Mouse (Mus musculus) forebrain, embryonic 11.5 days (tissue): ENCODE measurements around the gene Cd9. TPM values are rescaled to one million over a fixed set of nuclear protein-coding genes. Genes with fewer than 3 reads are reported as not detected.

Source experiments
- ATAC-seq: fragments of 200-750 bp; cut with Nextera tagmentation; replicated peaks from 2 replicates; pipeline ENCODE4 v1.8.0; 2017; ENCODE audit warnings: moderate TSS enrichment; ENCODE audit not compliant: low FRiP score
- DNase-seq: peaks from one replicate; pipeline ENCODE4 v3.0.0-alpha.2; 2017; ENCODE audit warnings: low spot score
- H3K27ac ChIP-seq: fragments of 300-500 bp; sonication (generic); 2 replicates; pipeline ENCODE4 v1.5.1; 2014; ENCODE audit warnings: low read depth, low read length
- H3K27me3 ChIP-seq: fragments of 300-500 bp; sonication (generic); 2 replicates; pipeline ENCODE4 v1.6.1; 2014; ENCODE audit warnings: mild to moderate bottlenecking, low read length, mixed read lengths; ENCODE audit not compliant: control insufficient read depth, insufficient read depth
- H3K36me3 ChIP-seq: fragments of 300-500 bp; sonication (generic); 2 replicates; pipeline ENCODE4 v1.6.1; 2014; ENCODE audit warnings: mild to moderate bottlenecking, low read length, moderate library complexity, mixed read lengths; ENCODE audit not compliant: control insufficient read depth, insufficient read depth
- H3K4me1 ChIP-seq: fragments of 300-500 bp; sonication (generic); replicated peaks from 2 replicates; pipeline ENCODE4 v1.6.1; 2014; ENCODE audit warnings: low read length, mixed read lengths; ENCODE audit not compliant: control insufficient read depth, insufficient read depth
- H3K4me2 ChIP-seq: fragments of 300-500 bp; sonication (generic); 2 replicates; pipeline ENCODE4 v1.6.1; 2014; ENCODE audit warnings: low read depth, mild to moderate bottlenecking, low read length, moderate library complexity, mixed read lengths; ENCODE audit not compliant: severe bottlenecking
- H3K4me3 ChIP-seq: fragments of 300-500 bp; sonication (generic); 2 replicates; pipeline ENCODE4 v1.5.1; 2014; ENCODE audit warnings: low read depth, low read length
- H3K9ac ChIP-seq: fragments of 300-500 bp; sonication (generic); 2 replicates; pipeline ENCODE4 v1.6.1; 2014; ENCODE audit warnings: low read length
- H3K9me3 ChIP-seq: fragments of 300-500 bp; sonication (generic); 2 replicates; pipeline ENCODE4 v1.6.1; 2016; ENCODE audit warnings: low read length, mixed read lengths; ENCODE audit not compliant: control insufficient read depth
- WGBS: fragments of 180-500 bp; shearing (Covaris S2); extraction: QIAGEN DNeasy Blood & Tissue Kit; methylation state at CpG from one replicate; pipeline ENCODE4 v1.1.7; 2014; 5-methylcytosine and 5-hydroxymethylcytosine counted together
- polyA plus RNA-seq: library from polyadenylated mRNA; unstranded; fragments of >200 nt; fragmentation: Nextera tagmentation; extraction: Ambion mirVana; gene quantifications from 2 replicates; pipeline ENCODE4 v1.2.1, GENCODE M21; 2014

Gene Cd9
- polyA plus RNA-seq, 1 experiment from 2014 or later: 47.4 TPM

DNA sequence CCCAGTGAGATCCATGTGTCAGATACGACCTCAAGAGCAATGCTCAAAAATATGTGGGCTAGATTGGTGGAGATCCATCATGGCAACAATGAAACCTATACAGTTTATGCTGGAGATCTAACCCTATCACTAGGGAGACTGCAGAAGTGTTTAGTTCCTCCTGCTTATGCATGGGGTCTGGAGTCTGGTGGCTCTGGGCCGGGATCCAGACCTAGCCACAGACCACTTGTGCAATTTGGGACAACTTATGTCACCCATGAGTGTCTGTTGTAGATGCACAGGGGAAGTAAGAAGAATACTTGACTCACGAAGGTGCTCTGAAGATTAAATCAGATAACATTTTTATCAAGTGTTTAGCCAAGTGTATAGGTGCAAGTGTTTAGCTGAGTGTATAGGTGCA, 15.2 kb upstream of the Cd9 start:
- Histone ChIP-seq H3K36me3 (no peaks in the 10 kb centered on the region), H3K9me3 (no peaks in the 10 kb centered on the region), H3K27me3 (no peaks in the 10 kb centered on the region), H3K4me1 (no peaks in the 10 kb centered on the region), H3K27ac (no peak overlapping the region), H3K4me2 (no peak overlapping the region), H3K4me3 (no peak overlapping the region), H3K9ac (no peak overlapping the region)
- DNase-seq (no peak), ATAC-seq (no peak)
- WGBS: 83% methylated on average over 3 of the region's 3 CpGs

DNA sequence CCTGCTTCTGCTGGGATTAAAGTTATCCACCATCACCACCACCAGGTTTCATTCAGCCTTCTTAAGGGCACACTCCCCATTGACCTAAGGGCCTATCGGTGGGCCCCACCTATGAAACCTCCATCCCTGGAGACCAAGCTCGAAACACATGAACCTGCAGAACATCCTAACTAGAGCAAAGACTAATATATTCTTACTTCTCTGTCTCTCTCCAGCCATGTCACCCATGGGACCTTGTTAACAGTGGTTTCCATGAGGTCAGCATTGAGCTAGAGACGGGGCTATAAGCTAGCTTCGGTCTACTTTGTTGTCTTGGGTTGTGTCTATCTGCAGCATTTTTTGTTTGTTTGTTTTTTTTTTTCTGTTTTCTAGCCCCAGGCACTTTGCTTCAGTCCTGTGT, 11.8 kb upstream of the Cd9 start:
- Histone ChIP-seq H3K9me3 (no peaks in the 10 kb centered on the region), H3K27ac (no peak overlapping the region), H3K4me3 (no peak overlapping the region), H3K36me3 (no peaks in the 10 kb centered on the region), H3K9ac (no peak overlapping the region), H3K4me2 (no peak overlapping the region), H3K4me1 (no peaks in the 10 kb centered on the region), H3K27me3 (no peaks in the 10 kb centered on the region)
- ATAC-seq (no peak), DNase-seq (no peak)
- WGBS: 95% methylated on average over 4 of the region's 4 CpGs

DNA sequence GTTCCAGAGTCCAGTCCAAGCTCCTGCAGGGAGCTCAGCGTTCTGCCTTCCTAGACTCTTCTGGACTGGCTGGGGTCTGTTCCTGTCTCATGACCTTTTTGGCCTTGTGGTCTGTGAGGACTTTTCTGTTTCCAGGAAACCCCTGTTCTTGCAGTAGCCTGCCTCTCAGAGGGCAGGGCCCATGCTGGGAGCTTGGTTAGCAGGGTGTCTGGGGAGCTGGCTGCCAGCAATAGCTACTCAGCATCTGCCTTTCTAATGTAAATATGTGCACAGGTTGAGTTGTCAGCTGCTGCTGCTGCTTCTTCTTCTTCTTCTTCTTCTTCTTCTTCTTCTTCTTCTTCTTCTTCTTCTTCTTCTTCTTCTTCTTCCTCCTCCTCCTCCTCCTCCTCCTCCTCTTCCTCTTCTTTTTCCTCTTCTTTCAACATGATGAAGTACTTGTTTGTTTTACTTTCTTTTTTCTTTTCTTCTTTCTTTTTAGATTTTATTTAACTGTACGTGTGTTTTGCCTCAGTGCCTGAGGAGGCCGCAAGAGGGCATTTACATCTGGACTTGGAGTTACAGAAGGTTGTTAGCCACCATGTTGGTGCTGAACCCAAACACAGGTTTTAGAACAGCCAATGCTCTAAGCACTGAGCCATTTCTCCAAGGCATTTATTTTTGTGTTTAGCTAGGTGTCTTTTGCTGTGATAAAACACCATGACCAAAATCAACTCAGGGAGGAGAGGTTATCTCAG, 10.2 kb upstream of the Cd9 start:
- no peaks in the 10 kb centered on the region for H3K4me1 ChIP-seq
- no peak for ATAC-seq
- H3K4me2 ChIP-seq: no peak overlapping the region
- no peak overlapping the region for H3K27ac ChIP-seq
- no peak for DNase-seq
- WGBS: 44% methylated on average over 3 of the region's 3 CpGs
- H3K9me3 ChIP-seq: no peaks in the 10 kb centered on the region
- no peaks in the 10 kb centered on the region for H3K36me3 ChIP-seq
- H3K9ac ChIP-seq: no peak overlapping the region
- H3K4me3 ChIP-seq: no peak overlapping the region
- no peaks in the 10 kb centered on the region for H3K27me3 ChIP-seq

DNA sequence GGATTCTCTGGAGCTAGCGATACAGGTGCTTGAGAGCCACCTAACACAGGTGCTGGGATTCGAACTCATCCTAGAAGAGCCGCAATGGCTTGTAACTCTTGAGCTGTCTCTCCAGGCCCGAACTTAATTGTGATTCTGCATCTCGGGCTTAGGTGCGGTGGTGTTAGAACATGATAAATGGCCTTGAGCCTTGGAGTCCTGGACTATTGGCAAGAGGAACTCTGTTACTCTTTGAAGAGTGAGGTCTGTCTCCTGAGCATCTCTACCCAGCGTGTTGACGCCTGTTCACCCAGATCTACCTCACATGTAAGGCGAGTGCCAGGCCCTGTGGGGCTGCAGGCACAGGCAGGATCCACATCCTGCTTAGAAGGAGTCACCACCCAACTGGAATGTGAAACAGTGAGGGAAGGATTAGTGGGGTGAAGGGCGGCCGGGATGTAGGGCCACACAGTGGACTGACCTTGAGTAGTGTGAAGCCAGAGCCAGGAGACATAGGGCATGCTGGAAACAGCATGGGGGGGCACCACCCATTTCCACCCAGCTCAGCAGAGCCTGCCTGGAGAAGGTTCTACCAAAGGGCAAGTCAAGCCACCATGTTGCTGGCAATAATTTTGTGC, 8.7 kb upstream of the Cd9 start:
- Histone ChIP-seq H3K27me3 (no peaks in the 10 kb centered on the region), H3K4me3 (no peak overlapping the region), H3K9ac (no peak overlapping the region), H3K9me3 (no peaks in the 10 kb centered on the region), H3K4me2 (no peak overlapping the region), H3K4me1 (no peaks in the 10 kb centered on the region), H3K36me3 (no peaks in the 10 kb centered on the region), H3K27ac (no peak overlapping the region)
- DNase-seq: no peak
- ATAC-seq: no peak
- 87% methylated on average over 11 of the region's 11 CpGs for WGBS

DNA sequence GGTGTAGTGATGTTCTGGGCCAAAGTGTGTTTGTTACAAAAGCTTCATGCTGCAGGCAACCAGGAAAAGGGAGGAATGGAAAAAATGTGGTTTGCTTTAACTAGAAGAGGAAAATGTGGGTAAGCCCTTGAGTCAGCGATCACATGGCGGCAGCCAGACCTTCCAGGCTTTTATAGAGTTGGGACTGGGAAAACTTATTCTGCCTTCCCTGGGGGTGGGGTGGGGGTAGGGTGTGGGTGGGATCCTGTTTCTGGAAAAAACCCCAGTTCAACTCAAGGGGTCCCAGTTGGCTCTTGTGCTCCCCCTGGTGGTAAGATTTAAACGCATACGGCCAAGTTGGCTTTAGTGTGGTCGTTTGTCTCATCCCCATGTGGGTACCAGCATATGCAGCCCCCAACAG, 3.5 kb upstream of the Cd9 start:
- Histone ChIP-seq H3K27me3 (peaks cover 5% of the 10 kb centered on the region; the same call in 1 of the 2 replicates), H3K4me3 (no peak overlapping the region), H3K9ac (no peak overlapping the region), H3K27ac (no peak overlapping the region), H3K36me3 (no peaks in the 10 kb centered on the region), H3K9me3 (no peaks in the 10 kb centered on the region), H3K4me1 (peaks cover 5% of the 10 kb centered on the region; the same call in 1 of the 2 replicates), H3K4me2 (no peak overlapping the region)
- peak; percentile 73 for DNase-seq
- no peak for ATAC-seq
- 34% methylated on average over 5 of the region's 5 CpGs for WGBS

DNA sequence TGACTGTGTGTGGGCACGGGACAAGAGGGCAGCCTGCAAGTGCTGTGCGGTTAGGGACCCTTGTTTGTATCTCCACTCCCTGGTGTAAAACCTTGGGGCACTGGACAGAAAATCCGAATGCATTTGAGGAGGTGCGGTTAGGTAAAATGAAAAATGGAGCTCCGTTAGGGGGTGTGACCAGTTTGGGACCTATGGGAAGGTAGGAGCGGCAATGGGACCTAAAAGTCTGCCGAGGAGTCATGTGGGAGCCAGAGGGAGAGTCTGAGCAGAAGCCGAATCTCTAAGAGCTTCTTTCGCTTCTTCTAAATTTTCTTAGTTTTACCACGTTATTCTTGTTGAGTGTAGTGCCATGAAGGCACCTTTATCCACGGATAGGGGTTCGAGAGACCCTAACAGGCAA, 1.8 kb upstream of the Cd9 start:
- Histone ChIP-seq H3K27me3 (peaks cover 5% of the 10 kb centered on the region; the same call in 1 of the 2 replicates), H3K4me2 (no peak overlapping the region), H3K4me1 (peaks cover 5% of the 10 kb centered on the region; the same call in 1 of the 2 replicates), H3K9me3 (no peaks in the 10 kb centered on the region), H3K27ac (no peak overlapping the region), H3K9ac (no peak overlapping the region), H3K4me3 (no peak overlapping the region), H3K36me3 (no peaks in the 10 kb centered on the region)
- ATAC-seq (no peak), DNase-seq (no peak)
- 87% methylated on average over 12 of the region's 12 CpGs for WGBS

DNA sequence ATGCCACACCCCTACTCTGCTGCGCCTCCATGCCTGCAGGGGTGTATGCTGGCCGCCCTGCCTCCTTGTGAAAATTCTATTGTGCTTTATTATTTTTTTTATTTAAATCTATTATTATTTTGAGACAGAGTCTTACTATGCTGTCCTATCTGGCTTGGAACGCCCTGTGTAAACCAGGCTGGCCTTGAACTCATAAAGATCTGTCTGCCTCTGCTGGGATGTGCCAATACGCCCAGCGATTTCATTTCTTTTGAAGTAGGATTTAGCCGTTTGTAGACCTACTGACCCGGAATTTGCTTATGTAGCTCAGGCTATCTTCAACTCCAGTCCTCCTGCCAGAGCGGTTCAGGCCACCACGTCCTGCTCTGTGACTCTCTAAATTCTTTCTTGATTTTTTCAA, 770 bp upstream of the Cd9 start:
- H3K4me2 ChIP-seq: no peak overlapping the region
- 65% methylated on average over 9 of the region's 9 CpGs for WGBS

DNA sequence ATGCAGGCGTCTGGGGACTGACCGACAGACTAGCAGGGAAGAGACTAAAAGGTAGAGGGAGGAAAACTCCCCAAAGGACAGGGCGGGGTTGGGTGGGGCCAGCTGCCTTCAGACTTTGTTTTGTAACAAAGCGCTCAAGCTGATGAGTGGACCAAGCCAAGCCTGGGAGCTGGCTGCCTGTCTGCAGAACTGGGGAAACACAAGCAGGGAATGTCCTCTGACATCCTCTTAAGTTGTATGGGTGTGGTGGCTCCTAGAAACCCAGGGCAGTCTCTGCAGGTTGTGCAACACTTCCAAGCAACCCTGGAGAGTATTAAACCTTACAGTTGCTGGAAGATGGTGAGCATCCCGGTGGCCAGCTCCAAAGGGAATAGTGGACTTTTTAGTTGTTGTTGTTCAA, 1.4 kb downstream of the Cd9 start:
- ATAC-seq (no peak), DNase-seq (no peak)
- H3K4me3 ChIP-seq: peak overlapping the region; percentile 64; the same call in 1 of the 2 replicates
- no peak overlapping the region for H3K9ac ChIP-seq
- H3K4me2 ChIP-seq: no peak overlapping the region
- WGBS: 60% methylated on average over 5 of the region's 5 CpGs
- H3K27ac ChIP-seq: no peak overlapping the region
- no peaks in the 10 kb centered on the region for H3K9me3 ChIP-seq
- H3K4me1 ChIP-seq: peaks cover 5% of the 10 kb centered on the region; the same call in 1 of the 2 replicates
- peaks cover 5% of the 10 kb centered on the region; the same call in 1 of the 2 replicates for H3K27me3 ChIP-seq
- no peaks in the 10 kb centered on the region for H3K36me3 ChIP-seq

More for the DNA sequence above, 770 bp upstream of the Cd9 start:
- no peaks in the 10 kb centered on the region for H3K36me3 ChIP-seq
- H3K27ac ChIP-seq: no peak overlapping the region
- DNase-seq (no peak), ATAC-seq (0 out of 2 replicates have a peak, but pooled peaks have one; percentile 16)
- no peak overlapping the region for H3K4me3 ChIP-seq
- no peaks in the 10 kb centered on the region for H3K9me3 ChIP-seq
- H3K9ac ChIP-seq: no peak overlapping the region
- peaks cover 5% of the 10 kb centered on the region; the same call in 1 of the 2 replicates for H3K27me3 ChIP-seq
- peaks cover 5% of the 10 kb centered on the region; the same call in 1 of the 2 replicates for H3K4me1 ChIP-seq
